Mouse (Mus musculus) heart, postnatal 25 days (tissue): ENCODE results near the gene Slc25a27. TPM values are rescaled to one million over a fixed set of nuclear protein-coding genes. Genes with fewer than 3 reads are reported as not detected.

ENCODE experiments used
- DNase-seq: peaks from one replicate; pipeline ENCODE4 v3.0.0; 2022; ENCODE audit warnings: low spot score
- intact Hi-C: fragments of 180-260 bp; cut with DNase I; formaldehyde crosslinking; loops from one replicate; pipeline ENCODE4 v1.15.1; 2025
- total RNA-seq, 2 experiments: library from RNA; stranded (reverse); gene quantifications; 2 replicates each; pipeline ENCODE4 v1.2.3; 2021

Gene Slc25a27
- 1 to 10 TPM; 2.4 to 2.5 TPM for total RNA-seq

GRCm38 (mm10) chr17:43666576-43667289, at the start of gene Slc25a27:
TSS of gene Slc25a27 (minus strand) at chr17:43667214.
- peak; percentile 84 for DNase-seq
- intact Hi-C loops: no loop called here

GRCm38 (mm10) chr17:43716601-43717000, 49.6 kb upstream of the Slc25a27 start:
- DNase-seq: no peak
- intact Hi-C loops: no loop called here

GRCm38 (mm10) chr17:43714191-43714590, 47.2 kb upstream of the Slc25a27 start:
- no peak for DNase-seq
- intact Hi-C loops: no loop called here

GRCm38 (mm10) chr17:43711557-43712352, 44.7 kb upstream of the Slc25a27 start:
- intact Hi-C loops: no loop called here

GRCm38 (mm10) chr17:43707254-43707653, 40.2 kb upstream of the Slc25a27 start:
- peak; percentile 33 for DNase-seq
- intact Hi-C loops: loop anchor here (5.0 kb wide), 1 partner anchor 325 kb away; no protein-coding TSS in a partner anchor

More at GRCm38 (mm10) chr17:43711557-43712352, 44.7 kb upstream of the Slc25a27 start:
- no peak for DNase-seq

- no peak for DNase-seq
- intact Hi-C loops: loop anchor here (5.0 kb wide), 1 partner anchor 326 kb away; no protein-coding TSS in a partner anchor
These were observed 39.7 kb upstream of the Slc25a27 start for GRCm38 (mm10) chr17:43706749-43707148.

GRCm38 (mm10) chr17:43704216-43704930, 37.4 kb upstream of the Slc25a27 start:
- no peak for DNase-seq
- intact Hi-C loops: loop anchor here (5.0 kb wide), 1 partner anchor 53 kb away; no protein-coding TSS in a partner anchor

- DNase-seq: no peak
- intact Hi-C loops: loop anchor here (1.0 to 5.0 kb wide), 3 partner anchors 56 to 428 kb away; no protein-coding TSS in a partner anchor
These were observed 34.0 kb upstream of the Slc25a27 start for GRCm38 (mm10) chr17:43701060-43701459.

GRCm38 (mm10) chr17:43698997-43699649, 32.1 kb upstream of the Slc25a27 start:
- no peak for DNase-seq
- intact Hi-C loops: loop anchor here (2.0 kb wide), 1 partner anchor 102 kb away; the partner anchor contains the start of gene Rcan2

- DNase-seq: no peak
- intact Hi-C loops: no loop called here
These were observed 22.6 kb upstream of the Slc25a27 start for GRCm38 (mm10) chr17:43689591-43689990.

- intact Hi-C loops: no loop called here
These were observed 17.6 kb upstream of the Slc25a27 start for GRCm38 (mm10) chr17:43684638-43685037.

GRCm38 (mm10) chr17:43684086-43684485, 17.1 kb upstream of the Slc25a27 start:
- intact Hi-C loops: no loop called here

More at GRCm38 (mm10) chr17:43684638-43685037, 17.6 kb upstream of the Slc25a27 start:
- no peak for DNase-seq

GRCm38 (mm10) chr17:43677317-43677716, 10.3 kb upstream of the Slc25a27 start:
- intact Hi-C loops: no loop called here
- no peak for DNase-seq

More at GRCm38 (mm10) chr17:43684086-43684485, 17.1 kb upstream of the Slc25a27 start:
- DNase-seq: no peak

GRCm38 (mm10) chr17:43676241-43676640, 9.2 kb upstream of the Slc25a27 start:
- no peak for DNase-seq
- intact Hi-C loops: no loop called here

- DNase-seq: no peak
- intact Hi-C loops: no loop called here
These were observed 8.2 kb upstream of the Slc25a27 start for GRCm38 (mm10) chr17:43675228-43675627.

GRCm38 (mm10) chr17:43671907-43672306, 4.9 kb upstream of the Slc25a27 start:
- DNase-seq: no peak
- intact Hi-C loops: no loop called here

GRCm38 (mm10) chr17:43669145-43669695, 2.2 kb upstream of the Slc25a27 start:
- DNase-seq: no peak

GRCm38 (mm10) chr17:43667290-43667843, 353 bp upstream of the Slc25a27 start, which contains the start of gene Cyp39a1:
TSS of gene Cyp39a1 (plus strand) at chr17:43667425.
- DNase-seq: no peak
- intact Hi-C loops: no loop called here

More at GRCm38 (mm10) chr17:43669145-43669695, 2.2 kb upstream of the Slc25a27 start:
- intact Hi-C loops: no loop called here
